Mouse (Mus musculus) megakaryocyte progenitor cell, adult 5-6 weeks (primary cell): ENCODE results near the gene Afap1. TPM values are rescaled to one million over a fixed set of nuclear protein-coding genes. Genes with fewer than 3 reads are reported as not detected.

Source experiments
- ATAC-seq: replicated peaks from 2 replicates; pipeline ENCODE4 v1.8.0; 2016; ENCODE audit warnings: mild to moderate bottlenecking, moderate TSS enrichment, inconsistent platforms; ENCODE audit not compliant: poor library complexity
- total RNA-seq, 2 experiments: library from RNA; stranded (forward) in 1 of 2; stranded (reverse) in 1 of 2; fragments of 157-497, 149-512 nt in 1 of 2; fragments of 200-1000 nt in 1 of 2; gene quantifications; 2 replicates each; pipeline versions ENCODE4 v1.2.3 to v1.2.4; 2015 to 2017

The Afap1 gene
- total RNA-seq, 2 experiments from 2014 or later, result 15.5 to 27.9 TPM

DNA sequence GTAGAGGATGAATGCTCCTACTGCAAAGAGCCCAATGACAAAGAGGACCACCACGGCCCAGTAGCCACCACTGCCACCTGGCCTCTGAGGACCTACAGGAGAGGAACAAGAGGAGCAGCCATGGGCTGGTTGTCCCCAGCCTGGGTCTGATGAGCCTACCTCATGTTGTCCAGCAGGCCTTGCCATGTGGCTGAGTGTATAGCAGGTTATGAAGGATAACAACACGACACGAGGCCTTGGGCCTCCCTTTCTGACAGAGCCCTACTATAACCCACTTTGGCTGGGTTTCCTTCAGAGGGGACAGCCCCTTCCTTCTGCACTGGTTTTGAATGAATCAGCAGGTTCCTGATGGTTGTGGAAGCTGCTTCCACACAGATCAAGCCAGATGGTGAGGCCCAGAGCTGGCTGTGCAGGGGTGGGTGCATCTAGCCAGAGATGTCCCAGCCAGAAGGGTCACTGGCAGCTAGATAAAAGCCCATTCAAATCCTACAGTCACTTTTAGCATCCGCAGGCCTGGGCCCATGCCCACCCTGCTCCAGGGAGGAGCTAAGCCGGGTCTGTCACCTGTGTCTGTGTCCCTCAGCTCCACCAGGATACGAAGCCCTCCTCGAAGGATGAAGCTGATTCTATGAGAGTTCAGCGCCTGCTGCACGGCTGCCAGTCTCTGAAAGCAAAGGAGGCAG lies 131.0 kb downstream of the Afap1 start:
- ATAC-seq, result no peak

GRCm38 (mm10) chr5:36025076-36025475 lies 132.0 kb downstream of the Afap1 start:
- no peak for ATAC-seq

- ATAC-seq, result peak; percentile 65; the same call in 1 of the 2 replicates
Observed at GRCm38 (mm10) chr5:36033531-36034426, 140.7 kb downstream of the Afap1 start.

DNA sequence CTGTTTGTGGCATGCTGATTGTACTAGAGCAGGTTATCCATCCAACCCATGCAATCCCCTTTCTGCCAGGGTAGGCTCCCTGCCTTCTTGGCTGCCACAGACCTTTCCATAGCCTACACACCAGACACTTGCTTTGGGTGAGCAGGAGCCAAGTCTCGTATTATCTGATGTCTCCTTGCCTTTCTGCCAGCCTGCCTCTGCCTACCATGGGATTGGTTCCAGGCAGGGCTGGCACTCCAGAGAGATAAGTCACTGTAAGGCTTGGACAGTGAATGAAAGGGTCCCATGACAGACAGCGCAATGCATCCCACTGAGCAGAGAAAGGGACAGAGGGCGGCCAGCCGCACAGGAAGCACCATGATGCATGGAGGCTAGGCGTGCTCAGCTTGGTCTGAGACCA lies 146.5 kb downstream of the Afap1 start:
- no peak for ATAC-seq

- ATAC-seq, result no peak
Observed at GRCm38 (mm10) chr5:36040398-36041235, 147.5 kb downstream of the Afap1 start.

DNA sequence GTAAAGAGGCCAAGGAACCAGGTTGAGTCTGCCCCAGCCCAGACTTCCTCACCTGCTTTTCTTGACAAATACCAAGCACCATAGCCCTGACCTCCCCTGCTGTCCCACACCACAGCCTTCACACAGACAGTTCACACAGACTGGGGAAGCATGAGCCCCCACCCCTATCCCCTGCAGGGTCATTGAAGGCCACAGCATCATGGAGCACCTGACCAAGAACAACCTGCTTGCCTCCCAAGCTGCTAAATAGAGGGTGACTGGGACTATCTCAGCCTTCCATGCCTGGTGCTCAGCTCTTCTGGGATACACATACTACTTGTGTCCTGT lies 148.1 kb downstream of the Afap1 start:
- no peak for ATAC-seq

DNA sequence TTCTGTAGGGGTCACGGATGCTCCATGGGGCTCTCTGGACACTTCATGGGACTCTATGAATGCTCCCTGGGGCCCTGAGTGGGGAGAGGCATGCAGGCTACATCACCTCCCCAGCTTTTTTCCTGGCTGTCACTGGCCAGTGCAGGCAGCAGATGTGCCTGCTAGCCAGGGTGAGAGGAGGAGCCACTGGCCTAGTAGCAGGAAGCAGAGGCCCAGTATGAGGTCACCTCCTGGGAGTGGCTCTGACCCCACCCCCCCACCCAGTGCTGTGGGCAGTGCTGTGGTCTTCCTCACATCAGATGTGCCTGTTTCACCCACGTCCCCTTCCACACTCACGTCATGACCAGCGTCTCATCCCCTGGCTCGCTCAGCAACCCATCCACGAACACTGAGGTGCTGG lies 148.6 kb downstream of the Afap1 start:
- ATAC-seq, result no peak

DNA sequence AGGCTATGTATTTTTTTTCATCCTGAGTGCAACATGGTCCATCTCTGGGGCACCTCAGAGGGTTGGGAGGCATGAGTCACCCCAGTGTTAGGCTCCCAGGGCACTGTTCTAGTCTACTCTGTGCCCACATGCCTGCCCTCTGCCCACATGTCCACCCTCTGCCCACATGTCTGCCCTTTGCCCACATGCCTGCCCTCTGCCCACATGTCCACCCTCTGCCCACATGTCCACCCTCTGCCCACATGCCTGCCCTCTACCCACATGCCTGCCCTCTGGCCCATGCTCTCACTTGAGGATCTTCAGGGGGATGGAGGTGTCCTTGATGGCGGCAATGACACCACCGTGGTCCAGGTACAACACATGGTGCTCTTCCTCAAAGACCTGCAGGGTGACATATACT lies 150.0 kb downstream of the Afap1 start:
- ATAC-seq, result no peak

Other genes with a start within 250 kb of the Afap1 start
- gene Htra3, start 213.5 kb upstream of the Afap1 start, total RNA-seq (2015), result not detected in 2 replicates
- not detected in 2 replicates for gene Htra3, start 213.5 kb upstream of the Afap1 start, total RNA-seq (2017)
- gene Sh3tc1, start 153.3 kb upstream of the Afap1 start, total RNA-seq (2015), result 2.7 and 4.1 TPM in 2 replicates
- gene Sh3tc1, start 153.3 kb upstream of the Afap1 start, total RNA-seq (2017), result 2.9 and 5.5 TPM in 2 replicates
- gene Ablim2, start 135.4 kb upstream of the Afap1 start, total RNA-seq (2015), result 0.59 TPM in 1 of 2 replicates, not detected in the other
- 0.14 TPM in 1 of 2 replicates, not detected in the other for gene Ablim2, start 135.4 kb upstream of the Afap1 start, total RNA-seq (2017)